Mouse (Mus musculus) megakaryocyte, embryonic 14.5 days (primary cell): Measurements from ENCODE around the gene Kif9.

Source experiments
- FLI1 ChIP-seq: IDR thresholded peaks from 2 replicates; pipeline ENCODE4 v1.6.1; 2012; ENCODE audit warnings: low read length, inconsistent platforms, mixed read lengths
- GATA1 ChIP-seq: IDR thresholded peaks from 3 replicates; pipeline ENCODE4 v1.6.1; 2012; ENCODE audit warnings: mixed read lengths, low read length, inconsistent platforms, borderline replicate concordance

GRCm38 (mm10) chr9:110477951-110478350 lies 1.2 kb downstream of the Kif9 start:
- TF ChIP-seq GATA1, result no peak
- no peak for TF ChIP-seq FLI1
